Mouse (Mus musculus): ENCODE measurements around the gene Gngt1. TPM values are rescaled to one million over a fixed set of nuclear protein-coding genes. Genes with fewer than 3 reads are reported as not detected.

Gngt1 gene
- total and polyA plus RNA-seq, 3 experiments: not detected

DNA sequence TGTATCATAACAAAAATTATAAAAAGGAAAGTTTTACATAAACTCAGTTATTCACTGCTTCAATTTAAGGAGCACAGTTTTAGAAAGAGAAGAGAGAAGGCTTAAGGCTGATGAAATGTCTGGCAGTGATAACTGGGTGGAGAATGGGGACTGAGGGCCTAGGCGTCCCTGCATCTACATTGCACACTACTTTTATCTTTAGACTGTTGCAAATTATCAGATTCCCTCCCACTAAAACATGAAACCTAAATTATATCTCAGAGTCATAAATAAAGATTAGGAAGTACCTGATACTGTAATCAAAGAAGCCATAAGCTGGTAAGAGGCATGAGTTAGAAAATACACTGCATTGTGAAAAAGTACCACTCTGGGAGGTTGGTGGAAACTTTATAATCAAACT is 48.2 kb downstream of the Gngt1 start:
- Histone ChIP-seq H3K4me3 (no peak overlapping the region), H3K36me3 (ENCODE audit: control insufficient read depth, insufficient read depth, low read length) (no peaks in the 10 kb centered on the region), H3K9ac (ENCODE audit: low read depth, low read length) (no peak overlapping the region), H3K4me1 (ENCODE audit: control insufficient read depth, insufficient read depth, low read length) (no peaks in the 10 kb centered on the region), H3K79me2 (replicated peaks; ENCODE audit: control insufficient read depth, insufficient read depth, low read length) (no peaks in the 10 kb centered on the region), H3K27ac (no peak overlapping the region), H3K27me3 (ENCODE audit: control insufficient read depth, insufficient read depth, low read length) (no peaks in the 10 kb centered on the region)
- WGBS: 68% methylated on average over 1 of the region's 1 CpGs
- intact Hi-C loops (cut with DNase I): no loop called here
- DNase-seq: no peak
- TF ChIP-seq EP300 (IDR thresholded peaks at IDR 0.05; ENCODE audit: insufficient read depth, low read depth, low read length) (no peak), POLR2A (IDR thresholded peaks at IDR 0.05; ENCODE audit: insufficient read depth, low read depth, low read length) (no peak), CTCF (IDR thresholded peaks at IDR 0.05) (no peak)

Other genes with a start within 250 kb of the Gngt1 start
- not detected for gene Calcr, start 229.1 kb upstream of the Gngt1 start, total RNA-seq (2021)
- not detected in 2 replicates for gene Calcr, start 229.1 kb upstream of the Gngt1 start, polyA plus RNA-seq (2012; rRNA removed)
- 1 to 10 TPM; 1.0 to 1.3 TPM for gene Tfpi2, start 4.9 kb upstream of the Gngt1 start, total RNA-seq (2021)
- gene Tfpi2, start 4.9 kb upstream of the Gngt1 start, polyA plus RNA-seq (2012; rRNA removed): 0.90 and 1.9 TPM in 2 replicates
- gene Gng11, start 10.1 kb downstream of the Gngt1 start, total RNA-seq (2021): 10 to 100 TPM; 51.2 to 77.2 TPM
- 9.4 and 15.2 TPM in 2 replicates for gene Gng11, start 10.1 kb downstream of the Gngt1 start, polyA plus RNA-seq (2012; rRNA removed)
- 10 to 100 TPM; 23.0 to 25.0 TPM for gene Bet1, start 93.2 kb downstream of the Gngt1 start, total RNA-seq (2021)
- gene Bet1, start 93.2 kb downstream of the Gngt1 start, polyA plus RNA-seq (2012; rRNA removed): 15.9 and 17.1 TPM in 2 replicates